Mouse (Mus musculus) large intestine, adult 2 months (tissue): ENCODE measurements around the gene Nxnl1. TPM values are rescaled to one million over a fixed set of nuclear protein-coding genes. Genes with fewer than 3 reads are reported as not detected.
"Not testable (repeated sequence)": the region's sequence is repeated elsewhere in the genome, so short reads cannot be mapped to it uniquely, and the experiment has no call there.

ENCODE experiments used
- DNase-seq: peaks from one replicate; pipeline ENCODE4 v3.0.0-alpha.2; 2012; ENCODE audit warnings: low read depth, low spot score
- WGBS: fragments of 180-500 bp; shearing (Covaris S2); methylation state at CpG from one replicate; pipeline ENCODE4 v1.1.7; 2018; 5-methylcytosine and 5-hydroxymethylcytosine counted together
- polyA plus RNA-seq: library from polyadenylated mRNA; depleted of rRNA; stranded (reverse); fragments of >200 nt; gene quantifications from 2 replicates; pipeline ENCODE4 v1.2.3, GENCODE M21; 2012

Gene Nxnl1
- polyA plus RNA-seq, 1 experiment: not detected

- 5% methylated on average over 24 of the region's 24 CpGs for WGBS
Measured at GRCm38 (mm10) chr8:71558958-71559690, 7.3 kb downstream of the Nxnl1 start.

GRCm38 (mm10) chr8:71558071-71558957, 8.1 kb downstream of the Nxnl1 start, which contains the start of gene Tmem221:
Gene Tmem221, minus strand, starts transcription at chr8:71558871.
- 4% methylated on average over 70 of the region's 70 CpGs for WGBS
- no peak for DNase-seq

More at GRCm38 (mm10) chr8:71558958-71559690, 7.3 kb downstream of the Nxnl1 start:
- no peak for DNase-seq

- WGBS: 87% methylated on average over 2 of the region's 2 CpGs
- no peak for DNase-seq
Measured at GRCm38 (mm10) chr8:71554644-71555043, 11.8 kb downstream of the Nxnl1 start.

- DNase-seq: no peak
- 68% methylated on average over 6 of the region's 6 CpGs for WGBS
Measured at GRCm38 (mm10) chr8:71554001-71554400, 12.4 kb downstream of the Nxnl1 start.

GRCm38 (mm10) chr8:71552770-71553169, 13.6 kb downstream of the Nxnl1 start:
- 59% methylated on average over 6 of the region's 6 CpGs for WGBS
- DNase-seq: no peak

GRCm38 (mm10) chr8:71550754-71551153, 15.6 kb downstream of the Nxnl1 start:
- no peak for DNase-seq
- WGBS: 64% methylated on average over 7 of the region's 7 CpGs

- no peak for DNase-seq
- WGBS: 93% methylated on average over 7 of the region's 7 CpGs
Measured at GRCm38 (mm10) chr8:71547590-71547989, 18.8 kb downstream of the Nxnl1 start.

GRCm38 (mm10) chr8:71545053-71545452, 21.3 kb downstream of the Nxnl1 start:
- WGBS: 92% methylated on average over 11 of the region's 11 CpGs
- DNase-seq: no peak

GRCm38 (mm10) chr8:71543755-71544154, 22.6 kb downstream of the Nxnl1 start:
- 80% methylated on average over 9 of the region's 9 CpGs for WGBS
- no peak for DNase-seq

- WGBS: under 1% methylated on average over 55 of the region's 55 CpGs
- peak; percentile 91 for DNase-seq
Measured at GRCm38 (mm10) chr8:71542632-71543343, 23.6 kb downstream of the Nxnl1 start, which contains the start of gene Mvb12a. Gene Mvb12a, plus strand, starts transcription at chr8:71542922.

- WGBS: 3% methylated on average over 37 of the region's 37 CpGs
- peak; percentile 95 for DNase-seq
Measured at GRCm38 (mm10) chr8:71537028-71537867, 29.2 kb downstream of the Nxnl1 start, which contains the start of gene Bst2. Gene Bst2, minus strand, starts transcription at chr8:71537456.

- WGBS: 73% methylated on average over 5 of the region's 5 CpGs
- DNase-seq: no peak
Measured at GRCm38 (mm10) chr8:71535663-71536062, 30.7 kb downstream of the Nxnl1 start.

GRCm38 (mm10) chr8:71534263-71534810, 32.1 kb downstream of the Nxnl1 start:
- 63% methylated on average over 3 of the region's 3 CpGs for WGBS
- DNase-seq: no peak

GRCm38 (mm10) chr8:71530735-71531467, 35.5 kb downstream of the Nxnl1 start:
- 71% methylated on average over 8 of the region's 12 CpGs for WGBS
- not testable (repeated sequence) for DNase-seq

- WGBS: 65% methylated on average over 11 of the region's 11 CpGs
- DNase-seq: no peak
Measured at GRCm38 (mm10) chr8:71528362-71529073, 37.9 kb downstream of the Nxnl1 start.

- WGBS: 58% methylated on average over 3 of the region's 3 CpGs
Measured at GRCm38 (mm10) chr8:71527162-71527870, 39.1 kb downstream of the Nxnl1 start.

GRCm38 (mm10) chr8:71526272-71526671, 40.1 kb downstream of the Nxnl1 start:
- whole genome bisulfite sequencing: 39% methylated on average over 6 of the region's 6 CpGs
- DNase-seq: no peak

More at GRCm38 (mm10) chr8:71527162-71527870, 39.1 kb downstream of the Nxnl1 start:
- no peak for DNase-seq
